14 mouse cellular contexts compared by ENCODE assay signal in genomic region chr12:97476466-97477250, GRCm38 (mm10).
A peak's percentile ranks its signal among the peaks of the same experiment; 100 is the strongest.
DNase-seq lines count a peak whose midpoint lies in the region; ATAC-seq and TF ChIP-seq lines count a peak whose summit lies in the region.
"Had no signal": no experiment of that assay in that cellular context is flagged by ENCODE, and none has a peak within 500 bp of the region (broad histone marks: within the 10 kb centered on the region; RNA-seq: fewer than 3 reads in every experiment).

No protein-coding gene starts in this region.

- no peak for ATAC-seq in hindbrain, embryonic 14.5 days (ENCODE audit: low FRiP score)
- peak; percentile 54 for ATAC-seq in midbrain, embryonic 15.5 days (replicated peaks)

- H3K4me2 ChIP-seq in hindbrain, embryonic 14.5 days (replicated peaks), result peak overlapping the region; percentile 20; the same call in 1 of the 2 replicates
- peak overlapping the region; percentile 18; the same call in 1 of the 2 replicates for H3K4me2 ChIP-seq in midbrain, embryonic 15.5 days
- H3K4me2 ChIP-seq: heart, embryonic 13.5 days; liver, embryonic 15.5 days had no signal

- H3K36me3 ChIP-seq in forebrain, embryonic 10.5 days (replicated peaks), result no peaks in the 10 kb centered on the region
- no peaks in the 10 kb centered on the region for H3K36me3 ChIP-seq in hindbrain, embryonic 14.5 days (replicated peaks; ENCODE audit: control insufficient read depth, insufficient read depth)
- H3K36me3 ChIP-seq in midbrain, embryonic 15.5 days (replicated peaks), result no peaks in the 10 kb centered on the region
- H3K36me3 ChIP-seq: heart, embryonic 13.5 days; liver, embryonic 15.5 days had no signal

- peaks cover 36% of the 10 kb centered on the region for H3K4me1 ChIP-seq in forebrain, embryonic 10.5 days
- no peaks in the 10 kb centered on the region for H3K4me1 ChIP-seq in hindbrain, embryonic 14.5 days (replicated peaks; ENCODE audit: control insufficient read depth, insufficient read depth, low read length)
- H3K4me1 ChIP-seq in midbrain, embryonic 15.5 days, result peaks cover 12% of the 10 kb centered on the region
- no peaks in the 10 kb centered on the region for H3K4me1 ChIP-seq in lung, adult 2 months (ENCODE audit: control insufficient read depth, insufficient read depth, low read length)
- H3K4me1 ChIP-seq: heart, embryonic 13.5 days; liver, embryonic 15.5 days had no signal

- no peak overlapping the region for H3K4me3 ChIP-seq in forebrain, embryonic 10.5 days
- H3K4me3 ChIP-seq in hindbrain, embryonic 14.5 days (replicated peaks; ENCODE audit: low read length), result no peak overlapping the region
- H3K4me3 ChIP-seq in midbrain, embryonic 15.5 days, result no peak overlapping the region
- no peak overlapping the region for H3K4me3 ChIP-seq in lung, adult 2 months (replicated peaks; ENCODE audit: extremely low read depth, low read depth, low read length)
- H3K4me3 ChIP-seq: heart, embryonic 13.5 days; liver, embryonic 15.5 days had no signal

- peaks cover 2% of the 10 kb centered on the region; the same call in 1 of the 2 replicates for H3K27me3 ChIP-seq in forebrain, embryonic 10.5 days (ENCODE audit: poor library complexity, severe bottlenecking)
- no peaks in the 10 kb centered on the region for H3K27me3 ChIP-seq in hindbrain, embryonic 14.5 days (ENCODE audit: control insufficient read depth, insufficient read depth, low read length)
- no peaks in the 10 kb centered on the region for H3K27me3 ChIP-seq in midbrain, embryonic 15.5 days (replicated peaks)
- H3K27me3 ChIP-seq: heart, embryonic 13.5 days; liver, embryonic 15.5 days had no signal

- no peak overlapping the region for H3K9ac ChIP-seq in hindbrain, embryonic 14.5 days
- no peak overlapping the region for H3K9ac ChIP-seq in midbrain, embryonic 15.5 days
- H3K9ac ChIP-seq: heart, embryonic 13.5 days; liver, embryonic 15.5 days had no signal

- no peak for TF ChIP-seq CTCF in lung, adult 2 months (IDR thresholded peaks at IDR 0.05; ENCODE audit: insufficient read depth, low read length)

- no peak for TF ChIP-seq POLR2A in lung, adult 2 months (IDR thresholded peaks at IDR 0.05; ENCODE audit: borderline replicate concordance, extremely low read depth, low read depth, low read length)

- peak; percentile 20 for DNase-seq in brain, adult 2 months (ENCODE audit: low read depth, low spot score)
- DNase-seq in forebrain, embryonic 10.5 days (ENCODE audit: extremely low spot score, low spot score), result no peak
- DNase-seq in hindbrain, embryonic 14.5 days (ENCODE audit: low spot score), result no peak
- DNase-seq in lung, adult 2 months, result no peak
- DNase-seq in ovary, postnatal 14 days (ENCODE audit: low spot score), result no peak
- no peak for DNase-seq in layer of hippocampus, adult 18-20 months (ENCODE audit: low spot score in 2 of 2)
- DNase-seq in cerebellum, postnatal 14 days, result no peak
- DNase-seq: cerebellum, adult 2 months; gastrocnemius, postnatal 10 days; kidney, adult 8-10 months; thymus, postnatal 14 days had no signal

- H3K27ac ChIP-seq in forebrain, embryonic 10.5 days, result peak overlapping the region; percentile 31; the same call in 1 of the 2 replicates
- no peak overlapping the region for H3K27ac ChIP-seq in hindbrain, embryonic 14.5 days
- peak overlapping the region; percentile 34; the same call in 1 of the 2 replicates for H3K27ac ChIP-seq in midbrain, embryonic 15.5 days
- H3K27ac ChIP-seq: heart, embryonic 13.5 days; liver, embryonic 15.5 days had no signal

- no peaks in the 10 kb centered on the region for H3K9me3 ChIP-seq in forebrain, embryonic 10.5 days
- H3K9me3 ChIP-seq in hindbrain, embryonic 14.5 days (ENCODE audit: control insufficient read depth, low read length), result no peaks in the 10 kb centered on the region
- no peaks in the 10 kb centered on the region for H3K9me3 ChIP-seq in midbrain, embryonic 15.5 days
- H3K9me3 ChIP-seq: heart, embryonic 13.5 days; liver, embryonic 15.5 days had no signal

- 37% methylated on average over 11 of the region's 11 CpGs for WGBS in forebrain, embryonic 10.5 days
- 18% methylated on average over 11 of the region's 11 CpGs for WGBS in hindbrain, embryonic 14.5 days
- WGBS in midbrain, embryonic 15.5 days, result 16% methylated on average over 11 of the region's 11 CpGs
- 58% methylated on average over 11 of the region's 11 CpGs for WGBS in lung, adult 2 months
